In genomic region chr1:95664321-95664825, GRCm38 (mm10) we compare ENCODE assay signal across 9 mouse cellular contexts. TPM values are rescaled to one million over a fixed set of nuclear protein-coding genes. Genes with fewer than 3 reads are reported as not detected.
DNase-seq lines count a peak whose midpoint lies in the region; ATAC-seq lines count a peak whose summit lies in the region.
"Had no signal": no experiment of that assay in that cellular context is flagged by ENCODE, and none has a peak within 500 bp of the region (broad histone marks: within the 10 kb centered on the region; RNA-seq: fewer than 3 reads in every experiment).

No protein-coding gene starts in this region.

- H3K4me3 ChIP-seq in stomach, embryonic 16.5 days (replicated peaks; ENCODE audit: low read length), result no peak overlapping the region; the same call in 1 of the 2 replicates

- H3K27ac ChIP-seq in stomach, embryonic 16.5 days (ENCODE audit: low read length), result no peak overlapping the region
- H3K27ac ChIP-seq: limb, embryonic 15.5 days had no signal

- 30% methylated on average over 4 of the region's 4 CpGs for WGBS in stomach, embryonic 16.5 days

- no peaks in the 10 kb centered on the region for H3K36me3 ChIP-seq in stomach, embryonic 16.5 days (ENCODE audit: control insufficient read depth, insufficient read depth, low read length)
- H3K36me3 ChIP-seq: limb, embryonic 15.5 days had no signal

- peaks cover 5% of the 10 kb centered on the region; the same call in 1 of the 2 replicates for H3K4me1 ChIP-seq in stomach, embryonic 16.5 days (ENCODE audit: control insufficient read depth, insufficient read depth, low read length)

- intact Hi-C loops in left cerebral cortex, postnatal 25 days (cut with DNase I), result no loop called here
- intact Hi-C loops in left cerebral cortex, postnatal 4 days (cut with DNase I), result loop anchor here (10.0 kb wide), 1 partner anchor 1100 kb away; no protein-coding TSS in a partner anchor
- intact Hi-C loops in heart, postnatal 10 days (cut with DNase I), result no loop called here

- peak overlapping the region; percentile 16; the same call in 1 of the 2 replicates for H3K9ac ChIP-seq in stomach, embryonic 16.5 days (ENCODE audit: low read length)
- H3K9ac ChIP-seq: limb, embryonic 15.5 days had no signal

- no peaks in the 10 kb centered on the region for H3K27me3 ChIP-seq in stomach, embryonic 16.5 days (ENCODE audit: control insufficient read depth, insufficient read depth, low read length)

- peak; percentile 16 to 17 for DNase-seq in left cerebral cortex, postnatal 25 days (ENCODE audit: low spot score in 2 of 2)
- no peak for DNase-seq in left cerebral cortex, postnatal 4 days
- peak; percentile 4 to 12 for DNase-seq in heart, postnatal 10 days
- DNase-seq in lung, postnatal 4 days, result peak; percentile 14 to 21
- no peak for DNase-seq in ovary, postnatal 14 days (ENCODE audit: low spot score)

- peak overlapping the region; percentile 81; the same call in 1 of the 2 replicates for H3K4me2 ChIP-seq in stomach, embryonic 16.5 days (ENCODE audit: low read depth, low read length)

- ATAC-seq in common myeloid progenitor, adult 5-6 weeks (replicated peaks; ENCODE audit: low read depth, poor library complexity, severe bottlenecking), result peak; percentile 6
- ATAC-seq in stomach, embryonic 16.5 days (ENCODE audit: insufficient read depth, low FRiP score), result no peak
- no peak for ATAC-seq in activated CD4-positive, CD25-positive, alpha-beta regulatory T cell, adult 4 months

- no peaks in the 10 kb centered on the region for H3K9me3 ChIP-seq in stomach, embryonic 16.5 days (replicated peaks; ENCODE audit: control insufficient read depth, low read length)
- H3K9me3 ChIP-seq: limb, embryonic 15.5 days had no signal

RNA-seq across cellular contexts. Expression of gene St8sia4, which starts 3.0 kb away (rescaled TPM):
- 10 to 100 TPM in 1 of 2 experiments, 1 to 10 TPM in 1; 9.8 to 10.7 TPM for total RNA-seq in left cerebral cortex, postnatal 25 days (2021)
- 10 to 100 TPM; 29.4 to 32.8 TPM for total RNA-seq in left cerebral cortex, postnatal 4 days (2021)
- total RNA-seq in common myeloid progenitor, adult 5-6 weeks (2017), result 91.4 and 93.3 TPM in 2 replicates
- total RNA-seq in heart, postnatal 10 days (2021), result 10 to 100 TPM in 1 of 2 experiments, 1 to 10 TPM in 1; 7.8 to 11.6 TPM
- polyA plus RNA-seq in stomach, embryonic 16.5 days (2015; fragmentation: Nextera tagmentation; extraction: Ambion mirVana), result 5.4 and 6.3 TPM in 2 replicates
- polyA plus RNA-seq in activated CD4-positive, CD25-positive, alpha-beta regulatory T cell, adult 4 months (2017; shearing (Covaris generic)), result 10 to 100 TPM; 44.6 to 56.2 TPM

Comparison
In these comparisons a context has a peak if more than half of its experiments do, and no peak if none do; other contexts are left out.
1. DNase-seq: peak in left cerebral cortex, postnatal 25 days (2 of 2), heart, postnatal 10 days (2 of 2) and lung, postnatal 4 days (2 of 2); none in left cerebral cortex, postnatal 4 days (single experiment) and ovary, postnatal 14 days (single experiment).